Mouse (Mus musculus) ovary, postnatal 10 days (tissue): Measurements from ENCODE around the gene Olfr1393.

Experiments used
- DNase-seq: peaks from one replicate; pipeline ENCODE4 v3.0.0; 2022; ENCODE audit warnings: low spot score

Olfr1393 gene

GRCm38 (mm10) chr11:49278222-49278621 lies at the start of gene Olfr1393:
Olfr1393 (plus strand) TSS chr11:49278304.
- DNase-seq: no peak

- no peak for DNase-seq
These were observed 45.3 kb upstream of the Olfr1393 start for GRCm38 (mm10) chr11:49232781-49233180.

GRCm38 (mm10) chr11:49235459-49236207 lies 42.5 kb upstream of the Olfr1393 start:
- DNase-seq: no peak

- DNase-seq: no peak
These were observed 41.2 kb upstream of the Olfr1393 start for GRCm38 (mm10) chr11:49236891-49237290.

GRCm38 (mm10) chr11:49237532-49237931 lies 40.6 kb upstream of the Olfr1393 start:
- no peak for DNase-seq

- DNase-seq: no peak
These were observed 37.8 kb upstream of the Olfr1393 start for GRCm38 (mm10) chr11:49240310-49240709.

- no peak for DNase-seq
These were observed 37.2 kb upstream of the Olfr1393 start for GRCm38 (mm10) chr11:49240874-49241273.

- no peak for DNase-seq
These were observed 36.6 kb upstream of the Olfr1393 start for GRCm38 (mm10) chr11:49241471-49241870.

GRCm38 (mm10) chr11:49242944-49243626 lies 35.0 kb upstream of the Olfr1393 start:
- no peak for DNase-seq

GRCm38 (mm10) chr11:49243727-49244594 lies 34.1 kb upstream of the Olfr1393 start, which contains the start of gene Mgat1:
Mgat1 (plus strand) TSS chr11:49244191.
- peak; percentile 81 for DNase-seq

GRCm38 (mm10) chr11:49244595-49244930 lies 33.5 kb upstream of the Olfr1393 start:
- no peak for DNase-seq

GRCm38 (mm10) chr11:49245176-49245575 lies 32.9 kb upstream of the Olfr1393 start:
- DNase-seq: no peak

GRCm38 (mm10) chr11:49245634-49246415 lies 32.3 kb upstream of the Olfr1393 start:
- no peak for DNase-seq

GRCm38 (mm10) chr11:49246523-49246922 lies 31.6 kb upstream of the Olfr1393 start:
- DNase-seq: no peak

GRCm38 (mm10) chr11:49247255-49247654 lies 30.8 kb upstream of the Olfr1393 start:
- DNase-seq: no peak

- no peak for DNase-seq
These were observed 29.7 kb upstream of the Olfr1393 start for GRCm38 (mm10) chr11:49248226-49248973.

GRCm38 (mm10) chr11:49248974-49249700 lies 29.0 kb upstream of the Olfr1393 start:
- no peak for DNase-seq

- DNase-seq: no peak
These were observed 28.2 kb upstream of the Olfr1393 start for GRCm38 (mm10) chr11:49249811-49250421.

GRCm38 (mm10) chr11:49250422-49251379 lies 27.4 kb upstream of the Olfr1393 start:
- peak; percentile 80 for DNase-seq
